Mouse (Mus musculus): ENCODE results near the gene Pard3b.

The Pard3b gene

GRCm38 (mm10) chr1:62081129-62081528 is 442.5 kb downstream of the Pard3b start:
- no peak for DNase-seq (ENCODE audit: low spot score)

DNA sequence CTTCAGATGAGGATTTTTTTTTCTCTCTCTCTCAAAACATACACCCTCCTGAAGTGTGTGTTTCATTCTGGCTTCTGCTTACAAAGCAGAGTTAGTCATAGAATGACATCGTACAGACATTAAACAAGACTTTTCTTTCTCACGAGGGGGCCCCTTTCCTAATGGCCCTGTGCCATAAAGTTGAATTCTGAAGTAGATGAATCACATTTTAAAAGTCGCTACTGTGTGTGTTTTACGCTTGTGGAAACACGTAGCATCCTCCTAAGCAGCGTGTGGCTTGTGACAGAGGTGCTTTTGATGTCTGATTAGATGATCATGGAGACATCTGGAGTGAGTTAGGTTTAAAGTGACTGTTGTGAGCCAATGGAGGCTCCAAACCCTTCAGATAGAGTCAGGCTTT is 447.4 kb downstream of the Pard3b start:
- no peak for DNase-seq (ENCODE audit: low spot score)

DNA sequence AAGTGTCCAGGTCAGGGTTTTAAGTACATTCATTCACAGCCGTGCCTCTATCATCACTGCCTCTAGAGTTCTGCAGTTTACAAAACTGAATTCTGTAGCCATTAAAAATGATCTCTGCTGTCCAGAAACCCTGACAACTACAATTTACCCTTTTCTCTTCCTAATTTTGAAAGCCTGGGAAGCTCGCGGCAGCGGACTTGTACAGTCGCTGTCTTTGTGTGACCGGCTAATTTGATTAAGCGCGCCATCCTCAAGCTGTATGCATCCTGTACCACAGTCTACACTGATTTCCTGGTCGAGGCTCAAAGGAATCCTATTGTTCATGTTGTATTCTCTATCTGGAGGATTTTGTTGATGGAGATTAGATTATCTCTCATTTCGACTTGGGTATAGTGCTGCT is 448.8 kb downstream of the Pard3b start:
- peak; percentile 24 for DNase-seq (ENCODE audit: low spot score)

DNA sequence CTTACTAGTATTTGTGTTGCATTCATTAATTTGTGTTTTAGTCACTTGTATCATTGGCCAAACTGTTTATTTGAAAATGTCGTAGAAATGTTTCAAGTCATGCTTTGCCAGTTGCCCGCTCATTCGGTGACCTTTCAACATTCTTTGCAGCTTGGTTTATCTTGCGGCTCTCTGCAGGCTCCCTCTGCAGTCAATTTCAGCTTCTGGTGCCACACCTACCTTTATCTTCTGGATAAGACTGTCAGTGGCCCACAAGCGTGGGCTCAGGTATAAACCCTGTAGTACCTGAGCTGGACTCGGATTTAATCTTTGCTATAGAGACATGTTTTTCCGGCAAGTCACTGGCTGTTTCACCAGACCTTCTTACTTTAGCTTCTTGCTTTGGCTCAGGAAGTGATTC is 456.3 kb downstream of the Pard3b start:
- no peak for DNase-seq (ENCODE audit: low spot score)

- DNase-seq (ENCODE audit: low spot score): no peak
These were observed 483.8 kb downstream of the Pard3b start for GRCm38 (mm10) chr1:62122426-62122825.

- no peak for DNase-seq (ENCODE audit: low spot score)
These were observed 490.6 kb downstream of the Pard3b start for GRCm38 (mm10) chr1:62129186-62129585.

GRCm38 (mm10) chr1:62148134-62148533 is 509.5 kb downstream of the Pard3b start:
- DNase-seq (ENCODE audit: low spot score): no peak

DNA sequence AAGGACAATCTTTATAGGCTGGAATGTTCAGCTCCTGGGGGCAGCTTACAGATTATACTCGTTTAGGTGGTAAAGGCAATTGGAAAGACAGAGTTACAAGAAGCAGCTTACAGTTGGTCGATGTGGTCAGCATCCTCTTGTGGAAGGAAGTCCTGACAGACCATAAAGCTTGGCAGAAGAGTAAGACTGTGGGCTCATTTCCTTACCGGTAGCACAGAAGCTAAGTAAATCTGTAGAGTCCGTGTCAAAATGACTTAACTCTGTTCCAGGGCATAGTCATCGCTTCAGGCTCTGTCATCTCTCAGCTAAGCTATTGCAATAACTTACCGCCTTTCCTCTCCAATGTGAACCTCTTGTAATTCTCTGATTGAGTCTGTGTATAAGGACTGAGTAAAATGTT is 510.2 kb downstream of the Pard3b start:
- DNase-seq (ENCODE audit: low spot score): no peak

- no peak for DNase-seq (ENCODE audit: low spot score)
These were observed 517.3 kb downstream of the Pard3b start for GRCm38 (mm10) chr1:62155970-62156369.

- DNase-seq (ENCODE audit: low spot score): no peak
These were observed 521.0 kb downstream of the Pard3b start for GRCm38 (mm10) chr1:62159592-62159991.

DNA sequence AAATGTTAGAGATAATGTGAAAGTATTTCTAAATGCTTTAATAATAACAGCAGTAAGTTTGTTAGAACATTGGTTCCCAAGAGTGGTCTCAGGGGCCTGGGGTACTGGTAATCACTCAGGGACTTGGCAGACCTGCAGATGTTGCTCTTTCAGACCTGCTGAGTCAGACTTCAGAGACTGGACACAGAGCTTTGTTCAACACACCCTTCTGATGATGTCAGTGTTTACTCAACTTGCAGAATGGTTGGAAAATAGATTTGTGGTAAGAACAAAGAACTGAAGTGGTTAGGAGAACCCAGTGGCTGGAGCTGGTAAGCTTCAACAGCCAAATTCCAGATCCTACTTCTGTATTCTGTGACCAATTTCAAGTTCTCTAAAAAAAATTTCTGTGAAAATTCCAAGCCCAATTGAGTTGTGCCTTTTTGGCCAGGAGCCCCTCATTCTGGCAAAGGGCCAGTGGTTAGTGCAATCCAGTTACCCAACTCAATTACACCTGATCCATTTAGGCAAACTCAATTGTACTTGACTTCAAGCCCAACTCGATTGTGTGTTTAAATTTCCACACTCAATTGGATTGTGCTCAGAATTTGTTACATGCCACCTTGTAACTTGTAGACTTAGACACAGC is 536.5 kb downstream of the Pard3b start:
- no peak for DNase-seq (ENCODE audit: low spot score)

DNA sequence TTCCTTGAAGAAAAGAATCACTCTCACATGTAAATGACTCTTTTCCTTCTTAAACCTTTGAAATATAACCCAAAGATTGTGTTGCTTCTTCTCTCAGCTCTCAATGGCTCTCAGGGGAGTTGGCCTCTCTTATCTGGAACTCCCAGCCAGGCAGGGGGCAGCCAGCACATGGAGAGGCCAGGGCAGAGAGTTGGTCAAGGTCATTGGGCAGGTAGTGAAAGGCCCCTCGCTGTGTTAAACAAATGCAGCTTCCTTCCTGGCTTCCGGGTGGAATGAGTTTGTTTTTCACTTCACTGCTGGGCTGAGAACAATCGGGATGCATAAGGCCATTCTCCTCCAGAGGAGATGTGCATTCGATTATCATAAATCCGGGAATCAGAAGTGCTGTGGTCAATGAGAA is 543.0 kb downstream of the Pard3b start:
- peak; percentile 25 for DNase-seq (ENCODE audit: low spot score)

- DNase-seq (ENCODE audit: low spot score): no peak
These were observed 544.0 kb downstream of the Pard3b start for GRCm38 (mm10) chr1:62182634-62183033.

- DNase-seq (ENCODE audit: low spot score): no peak
These were observed 552.2 kb downstream of the Pard3b start for GRCm38 (mm10) chr1:62190786-62191185.

DNA sequence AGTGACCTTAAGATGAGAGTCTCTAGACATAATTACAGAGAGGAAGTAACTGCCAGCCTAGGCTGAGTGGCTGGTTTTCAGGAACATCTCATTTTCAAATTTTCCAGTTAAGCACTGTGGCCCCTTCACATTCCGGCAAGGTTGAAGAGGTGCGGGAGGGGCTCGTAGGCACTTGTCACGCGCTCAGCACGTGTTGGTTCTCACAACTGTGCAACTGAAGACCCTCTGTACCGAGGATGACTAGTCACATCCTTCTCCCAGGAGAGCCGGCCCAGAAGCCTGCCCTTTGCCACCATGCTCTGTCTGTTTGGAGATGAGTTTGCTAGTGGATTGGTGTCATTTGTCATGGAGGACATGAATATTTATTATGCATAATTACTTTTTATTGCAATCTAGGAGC is 558.9 kb downstream of the Pard3b start:
- DNase-seq (ENCODE audit: low spot score): no peak

DNA sequence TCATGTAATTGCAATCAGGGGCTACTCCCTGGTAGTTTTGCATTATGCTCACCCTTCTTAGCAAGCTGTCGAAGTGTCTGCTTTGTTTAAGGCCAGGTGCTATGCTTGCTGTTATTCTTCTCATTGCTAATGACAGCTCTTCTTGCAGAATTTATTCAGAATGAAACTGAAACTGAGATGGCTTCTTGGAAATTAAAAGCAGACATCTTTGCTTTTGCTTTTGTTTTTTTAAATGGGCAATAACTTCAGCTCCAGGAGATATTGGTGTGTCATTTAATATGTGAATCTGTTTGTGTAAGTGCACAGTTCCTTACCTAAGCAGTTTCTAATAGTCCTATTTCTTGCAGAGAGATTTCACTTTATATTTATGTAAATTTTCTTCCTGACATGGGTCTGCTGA is 562.3 kb downstream of the Pard3b start:
- DNase-seq (ENCODE audit: low spot score): no peak

DNA sequence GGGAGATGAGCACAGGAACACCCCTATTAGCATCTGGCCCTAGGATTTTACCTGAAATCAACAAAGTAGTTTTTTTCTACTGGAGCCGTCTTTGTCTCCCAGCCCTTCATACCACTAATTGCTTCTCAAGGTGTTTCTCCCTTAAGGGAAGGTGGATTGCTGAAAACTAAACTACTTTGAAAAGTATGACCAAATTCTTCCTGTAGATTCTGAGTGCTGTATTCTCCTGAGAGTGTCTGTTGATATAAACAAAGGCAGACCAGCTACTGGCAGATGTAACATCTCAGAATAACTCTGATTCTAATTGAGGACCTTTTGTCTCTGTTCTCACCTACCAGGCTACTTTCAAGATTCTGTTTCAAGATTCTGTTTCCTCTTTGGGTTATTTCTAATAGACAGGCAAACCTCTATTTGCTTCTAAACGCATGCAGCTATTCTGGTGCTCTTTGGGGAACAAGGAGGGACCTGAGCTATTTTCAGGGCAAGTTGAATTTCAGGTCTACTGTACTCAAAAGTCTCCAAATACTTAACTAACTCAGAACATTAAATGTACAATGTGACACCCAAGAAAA is 563.1 kb downstream of the Pard3b start:
- DNase-seq (ENCODE audit: low spot score): no peak

DNA sequence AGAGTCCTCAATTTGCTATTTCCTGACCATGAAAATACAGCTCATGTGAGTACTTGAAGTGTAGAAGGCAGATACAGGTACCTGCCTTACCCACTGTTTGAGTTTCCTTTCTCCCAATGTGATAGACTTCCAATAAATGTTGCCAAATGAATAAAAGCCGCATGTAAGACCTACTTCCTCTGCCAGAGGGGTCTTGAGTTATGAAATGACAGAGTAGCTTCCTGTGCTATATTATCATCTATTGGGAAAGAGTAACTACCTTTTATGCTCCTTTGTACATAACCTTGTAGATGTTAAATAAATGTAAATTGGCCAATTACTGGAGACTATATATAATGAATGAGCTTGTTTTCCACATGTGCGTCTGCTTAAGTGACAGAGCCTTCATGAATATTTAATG is 574.7 kb downstream of the Pard3b start:
- DNase-seq (ENCODE audit: low spot score): peak; percentile 41

- DNase-seq (ENCODE audit: low spot score): no peak
These were observed 577.2 kb downstream of the Pard3b start for GRCm38 (mm10) chr1:62215842-62216241.

GRCm38 (mm10) chr1:62216568-62216967 is 577.9 kb downstream of the Pard3b start:
- DNase-seq (ENCODE audit: low spot score): no peak

GRCm38 (mm10) chr1:62229129-62229528 is 590.5 kb downstream of the Pard3b start:
- DNase-seq (ENCODE audit: low spot score): no peak

DNA sequence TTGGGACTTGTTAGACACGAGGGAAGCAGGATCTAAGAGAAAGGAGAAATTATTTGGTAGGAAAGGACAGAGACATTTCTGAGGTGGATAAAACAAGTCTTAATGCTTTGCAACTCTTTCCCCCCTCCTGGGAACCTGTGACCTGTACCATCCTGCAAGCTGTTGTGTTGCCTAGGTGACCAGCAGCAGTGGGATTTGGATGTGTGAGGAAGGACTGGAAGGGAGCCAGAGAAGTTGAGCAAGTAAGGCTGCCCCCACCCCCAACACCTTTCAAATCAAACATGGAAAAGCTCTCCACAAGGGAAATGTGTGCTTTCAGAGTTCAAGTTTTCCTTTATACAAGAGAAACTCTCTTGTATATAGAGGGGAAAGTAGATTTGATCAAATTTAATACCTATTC is 595.4 kb downstream of the Pard3b start:
- DNase-seq (ENCODE audit: low spot score): peak; percentile 26

DNA sequence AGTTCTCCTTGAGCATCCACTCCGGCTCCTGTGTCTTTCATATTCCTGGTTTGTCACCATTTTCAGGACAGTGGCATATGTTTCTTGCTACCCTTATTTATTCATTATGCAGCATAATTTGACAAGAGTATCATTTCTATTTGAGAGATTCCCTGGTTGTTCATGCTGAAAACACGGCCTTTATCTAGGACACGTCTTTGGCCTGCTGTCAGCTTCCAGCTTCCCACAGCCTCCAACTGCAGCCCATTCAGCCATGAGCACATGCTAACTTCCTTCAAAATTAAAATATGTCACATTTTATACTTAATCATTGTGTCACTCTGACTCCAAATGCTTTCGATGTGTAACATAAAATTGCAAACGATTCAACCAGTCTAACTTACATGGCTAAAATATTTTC is 596.5 kb downstream of the Pard3b start:
- peak; percentile 42 for DNase-seq (ENCODE audit: low spot score)
